Mouse (Mus musculus): ENCODE results near the gene Glp1r. TPM values are rescaled to one million over a fixed set of nuclear protein-coding genes. Genes with fewer than 3 reads are reported as not detected.

Glp1r gene
- polyA plus RNA-seq, 1 experiment = not detected

DNA sequence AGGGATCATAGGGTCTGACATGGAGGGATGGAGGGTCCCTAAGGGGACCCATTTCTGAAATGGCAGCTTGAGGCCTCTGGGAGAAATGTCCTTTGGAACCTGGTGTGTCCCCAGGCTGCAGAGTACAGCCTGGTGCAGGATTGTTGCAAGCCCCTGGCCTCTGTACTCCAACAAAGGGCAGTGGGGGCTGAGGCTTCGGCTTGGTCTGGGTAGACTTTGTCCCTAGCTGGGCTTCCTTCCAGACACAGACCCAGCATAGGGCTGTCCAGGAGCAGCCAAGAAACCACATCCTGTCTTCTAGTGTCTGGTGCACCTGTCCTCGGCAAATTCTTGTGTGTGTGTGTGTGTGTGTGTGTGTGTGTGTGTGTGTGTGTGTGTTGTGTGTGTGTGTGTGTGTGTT lies 2.5 kb downstream of the Glp1r start:
- H3K27ac ChIP-seq (ENCODE audit: insufficient read depth, low read depth, low read length) = no peak overlapping the region
- 77% methylated on average over 2 of the region's 2 CpGs for WGBS
- TF ChIP-seq CTCF (IDR thresholded peaks at IDR 0.05; ENCODE audit: insufficient read depth, low read depth, low read length) = no peak
- TF ChIP-seq POLR2A (IDR thresholded peaks at IDR 0.05; ENCODE audit: insufficient read depth, low read depth, low read length) = no peak
- H3K4me3 ChIP-seq (ENCODE audit: insufficient read depth, low read depth, low read length) = no peak overlapping the region
- peaks cover 12% of the 10 kb centered on the region for H3K4me1 ChIP-seq (ENCODE audit: control insufficient read depth, insufficient read depth, low read length)

DNA sequence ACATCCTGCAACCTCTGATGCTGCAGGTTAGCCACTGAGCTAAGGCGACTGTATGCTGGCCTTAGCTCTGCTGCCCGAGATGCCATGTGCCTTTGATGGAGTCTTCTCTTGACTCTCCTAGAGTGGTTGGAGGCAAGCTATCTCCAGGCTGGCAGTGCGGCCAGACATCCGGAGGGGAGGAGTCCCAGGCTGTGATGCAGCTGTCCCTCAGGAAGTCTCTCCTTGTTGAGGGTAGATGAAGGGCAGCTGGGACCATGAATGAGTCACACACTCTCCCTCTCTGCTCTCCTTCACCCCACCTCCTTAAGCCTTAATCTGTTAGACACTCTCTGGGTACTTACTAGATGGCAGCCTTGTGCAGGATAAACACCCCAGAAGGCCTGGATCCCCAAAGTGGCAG lies 6.0 kb downstream of the Glp1r start:
- TF ChIP-seq CTCF (IDR thresholded peaks at IDR 0.05; ENCODE audit: insufficient read depth, low read depth, low read length) (no peak), POLR2A (IDR thresholded peaks at IDR 0.05; ENCODE audit: insufficient read depth, low read depth, low read length) (no peak)

DNA sequence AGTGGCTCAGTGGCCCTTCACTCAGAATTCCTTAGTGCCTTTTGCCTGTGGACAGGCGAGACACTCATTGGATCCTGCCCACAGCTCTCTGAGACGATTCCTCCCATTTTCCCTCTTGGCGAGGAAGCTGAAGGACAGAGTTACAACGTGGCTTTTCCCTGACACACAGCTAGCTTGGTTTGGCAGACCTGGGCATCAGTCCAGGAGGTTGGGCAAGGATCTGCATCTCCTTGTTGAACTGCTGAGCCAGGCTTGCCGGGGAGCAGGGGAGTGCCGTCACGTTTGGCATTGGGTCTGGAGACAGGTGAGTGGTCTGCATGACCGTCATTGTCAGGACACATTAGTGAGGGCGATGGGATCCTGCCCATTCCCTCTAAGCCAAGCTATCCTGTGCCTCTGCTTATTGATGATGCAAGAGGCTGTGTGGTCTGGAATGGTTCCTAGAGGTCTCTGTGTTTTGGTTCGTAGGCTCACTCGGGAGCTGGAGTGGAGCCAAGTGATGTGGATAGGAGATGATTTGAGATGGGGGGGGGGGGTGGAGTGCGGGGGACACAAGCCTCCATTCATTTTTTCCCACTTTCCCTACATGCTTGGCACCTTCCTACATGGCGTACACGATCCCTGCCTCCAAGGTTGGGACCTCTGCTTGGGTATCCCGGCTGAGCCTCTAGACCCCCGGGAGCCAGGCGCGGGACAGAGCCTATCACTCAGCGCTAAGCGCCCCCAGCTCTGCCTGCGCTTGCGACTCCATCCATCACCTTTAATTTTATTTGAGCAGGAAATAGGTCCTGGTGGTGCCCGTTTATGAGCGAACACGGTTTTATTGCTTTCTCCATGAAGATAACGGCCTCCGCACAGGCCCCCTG lies 9.5 kb downstream of the Glp1r start:
- no peak for TF ChIP-seq CTCF (IDR thresholded peaks at IDR 0.05; ENCODE audit: insufficient read depth, low read depth, low read length)
- TF ChIP-seq POLR2A (IDR thresholded peaks at IDR 0.05; ENCODE audit: insufficient read depth, low read depth, low read length) = no peak
- H3K4me1 ChIP-seq (ENCODE audit: control insufficient read depth, insufficient read depth, low read length) = peaks cover 23% of the 10 kb centered on the region
- no peak overlapping the region for H3K4me3 ChIP-seq (ENCODE audit: insufficient read depth, low read depth, low read length)
- 34% methylated on average over 27 of the region's 27 CpGs for WGBS
- no peak overlapping the region for H3K27ac ChIP-seq (ENCODE audit: insufficient read depth, low read depth, low read length)

More for the DNA sequence above, 6.0 kb downstream of the Glp1r start:
- no peak overlapping the region for H3K27ac ChIP-seq (ENCODE audit: insufficient read depth, low read depth, low read length)
- H3K4me3 ChIP-seq (ENCODE audit: insufficient read depth, low read depth, low read length) = no peak overlapping the region
- H3K4me1 ChIP-seq (ENCODE audit: control insufficient read depth, insufficient read depth, low read length) = peaks cover 19% of the 10 kb centered on the region
- WGBS = 78% methylated on average over 4 of the region's 4 CpGs

DNA sequence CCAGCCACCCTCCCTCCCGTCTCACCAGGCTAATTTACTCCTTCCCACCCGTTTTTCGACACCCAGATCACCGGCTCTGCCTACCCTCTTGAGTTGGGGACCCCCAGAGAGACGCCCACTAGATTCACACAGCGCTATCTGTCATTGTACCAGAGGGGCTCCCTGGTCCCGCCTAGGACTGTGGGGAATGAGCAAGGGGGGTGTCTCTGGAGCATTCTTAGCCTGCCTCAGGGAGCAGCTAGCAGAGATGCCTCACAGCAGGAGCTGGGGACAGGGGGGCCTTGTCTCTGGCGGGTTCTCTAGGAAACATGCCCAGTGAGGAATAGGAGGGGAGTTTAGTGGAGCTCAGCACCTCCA lies 10.1 kb downstream of the Glp1r start:
- Histone ChIP-seq H3K4me1 (ENCODE audit: control insufficient read depth, insufficient read depth, low read length) (peaks cover 23% of the 10 kb centered on the region), H3K4me3 (ENCODE audit: insufficient read depth, low read depth, low read length) (no peak overlapping the region), H3K27ac (ENCODE audit: insufficient read depth, low read depth, low read length) (no peak overlapping the region)
- 12% methylated on average over 8 of the region's 8 CpGs for WGBS
- no peak for TF ChIP-seq POLR2A (IDR thresholded peaks at IDR 0.05; ENCODE audit: insufficient read depth, low read depth, low read length)
- TF ChIP-seq CTCF (IDR thresholded peaks at IDR 0.05; ENCODE audit: insufficient read depth, low read depth, low read length) = no peak

DNA sequence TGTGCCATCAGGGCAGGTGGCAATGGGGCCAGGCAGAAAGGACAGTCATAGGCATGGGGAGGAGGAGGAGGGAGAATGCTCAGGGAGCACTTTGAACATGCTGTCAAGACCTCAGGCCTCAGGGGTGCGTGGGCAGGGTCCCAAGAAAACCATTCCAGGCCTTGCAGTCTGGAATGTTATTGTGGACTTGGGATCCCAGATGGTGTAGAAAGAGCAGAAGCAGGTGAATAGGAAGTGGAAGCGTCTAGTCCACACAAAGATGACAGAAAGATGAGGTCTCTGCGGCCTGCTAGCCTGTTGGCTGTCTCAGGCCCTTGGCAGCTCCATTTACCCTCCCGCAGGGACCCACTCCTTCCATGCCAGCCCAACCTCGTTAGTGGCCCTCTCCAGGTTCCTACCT lies 10.9 kb downstream of the Glp1r start:
- Histone ChIP-seq H3K4me1 (ENCODE audit: control insufficient read depth, insufficient read depth, low read length) (peaks cover 23% of the 10 kb centered on the region), H3K27ac (ENCODE audit: insufficient read depth, low read depth, low read length) (no peak overlapping the region), H3K4me3 (ENCODE audit: insufficient read depth, low read depth, low read length) (no peak overlapping the region)
- TF ChIP-seq POLR2A (IDR thresholded peaks at IDR 0.05; ENCODE audit: insufficient read depth, low read depth, low read length) = no peak
- 91% methylated on average over 5 of the region's 5 CpGs for WGBS

DNA sequence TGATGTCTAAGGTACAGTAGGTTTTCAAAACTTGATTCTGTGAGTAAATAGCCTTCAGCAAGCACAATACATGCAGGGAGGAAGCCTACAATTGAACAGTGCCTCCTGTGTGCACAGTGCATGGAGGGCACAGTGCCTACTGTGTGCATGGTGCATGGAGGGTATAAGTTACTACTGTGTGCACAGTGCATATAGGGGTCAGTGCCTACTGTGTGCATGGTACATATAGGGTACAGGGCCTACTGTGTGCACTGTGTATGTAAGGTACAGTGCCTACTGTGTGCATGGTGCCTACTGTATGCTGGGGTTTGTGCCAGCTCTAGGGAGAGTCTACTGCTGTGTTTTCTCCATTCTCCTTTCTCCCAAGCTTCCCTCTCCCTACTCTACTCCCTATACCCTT lies 12.6 kb downstream of the Glp1r start:
- no peak overlapping the region for H3K27ac ChIP-seq (ENCODE audit: insufficient read depth, low read depth, low read length)
- peaks cover 20% of the 10 kb centered on the region for H3K4me1 ChIP-seq (ENCODE audit: control insufficient read depth, insufficient read depth, low read length)
- TF ChIP-seq POLR2A (IDR thresholded peaks at IDR 0.05; ENCODE audit: insufficient read depth, low read depth, low read length) (no peak), CTCF (IDR thresholded peaks at IDR 0.05; ENCODE audit: insufficient read depth, low read depth, low read length) (no peak)
- no peak overlapping the region for H3K4me3 ChIP-seq (ENCODE audit: insufficient read depth, low read depth, low read length)

DNA sequence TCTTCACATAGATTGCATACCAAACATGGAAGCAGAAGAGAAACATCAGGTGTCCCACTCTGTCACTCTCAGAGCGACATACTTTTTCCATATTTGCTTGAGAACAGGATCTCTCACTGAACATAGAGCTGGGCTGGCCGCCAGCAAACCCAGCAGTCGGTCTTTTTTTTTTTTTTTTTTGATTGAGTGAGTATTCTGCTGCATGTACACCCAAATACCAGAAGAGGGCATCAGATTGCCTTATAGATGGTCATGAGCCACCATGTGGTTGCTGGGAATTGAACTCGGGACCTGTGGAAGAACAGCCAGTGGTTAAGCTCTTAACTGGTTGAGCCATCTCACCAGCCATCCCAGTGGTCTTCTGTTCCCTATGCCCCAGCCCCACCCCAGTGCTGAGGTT lies 21.9 kb downstream of the Glp1r start:
- WGBS = 62% methylated on average over 4 of the region's 4 CpGs
- Histone ChIP-seq H3K27ac (ENCODE audit: insufficient read depth, low read depth, low read length) (no peak overlapping the region), H3K4me3 (ENCODE audit: insufficient read depth, low read depth, low read length) (no peak overlapping the region), H3K4me1 (ENCODE audit: control insufficient read depth, insufficient read depth, low read length) (no peaks in the 10 kb centered on the region)
- TF ChIP-seq CTCF (IDR thresholded peaks at IDR 0.05; ENCODE audit: insufficient read depth, low read depth, low read length) = no peak
- TF ChIP-seq POLR2A (IDR thresholded peaks at IDR 0.05; ENCODE audit: insufficient read depth, low read depth, low read length) = no peak

DNA sequence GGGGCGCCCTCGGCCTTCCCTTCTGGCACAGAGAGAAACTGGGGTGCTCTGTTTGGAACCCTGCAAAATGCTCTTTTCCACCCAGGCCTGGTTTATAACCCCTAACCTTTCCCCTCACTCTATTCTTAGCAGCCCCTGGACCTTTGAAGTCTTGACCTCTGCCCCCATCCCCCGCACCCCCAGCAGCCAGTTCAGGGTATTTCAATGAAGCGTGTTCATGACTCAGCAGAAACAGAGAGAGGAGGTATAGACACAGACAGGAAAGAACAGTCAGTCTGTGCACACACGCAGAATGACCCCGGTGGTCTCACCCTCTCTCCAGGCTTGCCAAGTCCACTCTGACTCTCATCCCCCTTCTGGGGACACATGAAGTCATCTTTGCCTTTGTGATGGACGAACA lies 29.2 kb downstream of the Glp1r start:
- TF ChIP-seq POLR2A (IDR thresholded peaks at IDR 0.05; ENCODE audit: insufficient read depth, low read depth, low read length) (no peak), CTCF (IDR thresholded peaks at IDR 0.05; ENCODE audit: insufficient read depth, low read depth, low read length) (no peak)
- H3K27ac ChIP-seq (ENCODE audit: insufficient read depth, low read depth, low read length) = no peak overlapping the region

DNA sequence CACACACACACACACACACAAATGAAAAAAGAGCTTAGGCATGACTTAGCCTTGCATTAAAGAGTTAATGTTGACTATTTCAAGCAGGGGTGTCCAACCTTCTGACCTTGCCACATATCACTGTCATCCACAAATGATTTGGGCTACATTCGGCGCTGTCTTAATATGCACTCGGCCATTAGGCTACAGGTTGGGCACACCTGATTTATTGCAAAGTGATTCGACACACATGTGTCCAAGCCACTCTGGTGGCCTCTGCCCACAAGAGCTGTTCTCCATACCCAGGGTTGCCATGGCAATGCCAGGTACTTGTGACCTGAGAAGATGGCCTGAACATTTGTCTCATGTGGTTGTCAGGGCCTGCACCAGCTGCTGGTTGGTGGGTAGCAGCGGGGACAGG lies 31.2 kb downstream of the Glp1r start:
- TF ChIP-seq POLR2A (IDR thresholded peaks at IDR 0.05; ENCODE audit: insufficient read depth, low read depth, low read length) = no peak
- TF ChIP-seq CTCF (IDR thresholded peaks at IDR 0.05; ENCODE audit: insufficient read depth, low read depth, low read length) = no peak
- no peak overlapping the region for H3K4me3 ChIP-seq (ENCODE audit: insufficient read depth, low read depth, low read length)
- 93% methylated on average over 5 of the region's 5 CpGs for WGBS
- no peaks in the 10 kb centered on the region; the same call in 1 of the 2 replicates for H3K4me1 ChIP-seq (ENCODE audit: control insufficient read depth, insufficient read depth, low read length)
- H3K27ac ChIP-seq (ENCODE audit: insufficient read depth, low read depth, low read length) = no peak overlapping the region

More for the DNA sequence above, 29.2 kb downstream of the Glp1r start:
- no peak overlapping the region for H3K4me3 ChIP-seq (ENCODE audit: insufficient read depth, low read depth, low read length)
- no peaks in the 10 kb centered on the region; the same call in 1 of the 2 replicates for H3K4me1 ChIP-seq (ENCODE audit: control insufficient read depth, insufficient read depth, low read length)
- WGBS = 92% methylated on average over 7 of the region's 7 CpGs
